Mouse (Mus musculus) brain, embryonic 18.5 days (tissue): ENCODE results near the gene Cpa1.

Experiments
- DNase-seq: peaks from one replicate; pipeline ENCODE4 v3.0.0-alpha.2; 2012; ENCODE audit warnings: low read depth, low spot score

Gene Cpa1

GRCm38 (mm10) chr6:30673764-30674561 is 34.9 kb downstream of the Cpa1 start:
- DNase-seq, result no peak

DNA sequence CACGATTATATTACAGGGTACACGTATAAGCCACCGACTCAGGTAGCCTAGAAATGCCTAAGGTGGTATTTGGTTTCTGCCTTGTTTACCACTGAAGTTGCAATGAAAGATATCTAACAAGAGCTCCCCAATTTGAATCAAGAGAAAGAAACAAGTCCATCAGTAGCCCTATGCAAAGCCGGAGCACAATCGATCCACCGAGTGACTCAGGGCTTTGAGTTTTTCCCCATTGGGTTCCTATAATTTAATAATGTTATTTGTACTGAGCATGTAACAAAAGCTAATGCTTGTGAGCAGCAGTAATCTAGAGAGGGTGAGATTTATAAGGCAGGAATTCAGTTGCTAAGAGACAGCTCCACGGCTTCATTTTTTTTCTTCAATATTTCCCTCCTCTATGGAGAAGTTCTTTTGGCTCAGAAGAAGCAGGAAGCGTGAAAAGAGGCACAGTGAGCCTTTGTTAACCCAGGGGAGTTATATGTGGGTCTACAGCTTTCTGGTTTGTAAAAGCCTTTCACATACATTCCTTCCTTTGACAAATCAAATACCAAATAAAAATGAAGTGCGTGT is 35.8 kb downstream of the Cpa1 start:
- DNase-seq, result no peak

- no peak for DNase-seq
Observed at GRCm38 (mm10) chr6:30675281-30675771, 36.3 kb downstream of the Cpa1 start.

DNA sequence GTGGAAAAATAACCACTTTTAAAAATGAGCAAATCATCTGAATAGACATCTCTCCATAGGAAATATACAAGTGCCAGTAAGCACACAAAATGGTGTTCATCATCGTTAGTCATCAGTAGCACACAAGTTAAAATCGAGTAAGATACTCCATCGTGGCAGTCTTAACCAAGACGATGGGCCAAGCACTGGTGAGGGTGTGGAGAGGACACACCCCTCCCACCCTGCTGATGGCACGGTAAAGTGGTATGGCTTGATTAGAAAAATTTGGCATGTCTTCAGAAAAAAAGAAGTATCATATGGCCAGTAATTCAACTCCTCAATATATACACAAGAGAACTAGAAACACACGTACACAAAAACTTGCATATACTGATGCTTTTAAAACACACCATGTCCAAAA is 37.5 kb downstream of the Cpa1 start:
- DNase-seq, result no peak

- no peak for DNase-seq
Observed at GRCm38 (mm10) chr6:30677591-30677990, 38.6 kb downstream of the Cpa1 start.

GRCm38 (mm10) chr6:30678482-30678881 is 39.5 kb downstream of the Cpa1 start:
- DNase-seq, result no peak

GRCm38 (mm10) chr6:30679567-30679966 is 40.5 kb downstream of the Cpa1 start:
- DNase-seq, result no peak

GRCm38 (mm10) chr6:30680442-30680841 is 41.4 kb downstream of the Cpa1 start:
- no peak for DNase-seq

GRCm38 (mm10) chr6:30681935-30682900 is 43.2 kb downstream of the Cpa1 start:
- DNase-seq, result no peak

GRCm38 (mm10) chr6:30684570-30684969 is 45.6 kb downstream of the Cpa1 start:
- no peak for DNase-seq

- no peak for DNase-seq
Observed at GRCm38 (mm10) chr6:30687198-30687597, 48.2 kb downstream of the Cpa1 start.

- DNase-seq, result no peak
Observed at GRCm38 (mm10) chr6:30692826-30693225, 53.8 kb downstream of the Cpa1 start.

GRCm38 (mm10) chr6:30693350-30693991 is 54.5 kb downstream of the Cpa1 start, which contains the start of gene Cep41:
Gene Cep41 (minus strand): TSS chr6:30693749.
- peak; percentile 95 for DNase-seq

DNA sequence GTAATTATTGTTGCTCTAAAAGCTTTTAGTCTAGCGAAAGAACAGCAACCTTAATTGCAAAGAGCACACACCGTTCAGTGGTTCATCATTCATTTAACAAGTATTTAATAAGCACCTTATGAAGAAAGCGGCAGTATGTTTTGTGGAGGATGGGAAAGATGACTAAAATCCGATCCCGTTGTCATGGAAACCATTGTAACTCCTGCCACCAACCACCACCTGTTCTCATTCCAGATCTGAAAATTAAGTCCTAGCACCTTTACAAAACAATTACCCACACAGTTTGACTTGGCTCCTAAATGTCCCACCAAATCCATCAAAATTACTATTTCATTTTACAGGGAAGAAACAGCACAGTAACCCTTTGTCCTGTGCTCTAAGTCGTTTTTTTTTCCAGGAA is 55.2 kb downstream of the Cpa1 start:
- DNase-seq, result peak; percentile 77
